Mouse (Mus musculus) fibroblast of lung, adult 2 months (primary cell): ENCODE data around the gene Cntnap1.
"Not testable (repeated sequence)": the region's sequence is repeated elsewhere in the genome, so short reads cannot be mapped to it uniquely, and the experiment has no call there.

Experiments
- DNase-seq: peaks from one replicate; pipeline ENCODE4 v3.0.0-alpha.2; 2011; ENCODE audit warnings: low read depth

Cntnap1 gene

GRCm38 (mm10) chr11:101149178-101150105, 20.9 kb upstream of the Cntnap1 start:
- DNase-seq: peak; percentile 57

GRCm38 (mm10) chr11:101151063-101151462, 19.3 kb upstream of the Cntnap1 start:
- no peak for DNase-seq

- no peak for DNase-seq
These were observed 17.5 kb upstream of the Cntnap1 start for GRCm38 (mm10) chr11:101152825-101153224.

- DNase-seq: no peak
These were observed 15.7 kb upstream of the Cntnap1 start for GRCm38 (mm10) chr11:101154648-101155047.

- DNase-seq: no peak
These were observed 15.2 kb upstream of the Cntnap1 start for GRCm38 (mm10) chr11:101155151-101155550.

- DNase-seq: no peak
These were observed 14.5 kb upstream of the Cntnap1 start, which contains the start of gene Tubg2 for GRCm38 (mm10) chr11:101155728-101156371. Gene Tubg2 (plus strand): TSS chr11:101155907.

- not testable (repeated sequence) for DNase-seq
These were observed 10.2 kb upstream of the Cntnap1 start for GRCm38 (mm10) chr11:101160151-101160550.

GRCm38 (mm10) chr11:101160981-101161505, 9.3 kb upstream of the Cntnap1 start:
- not testable (repeated sequence) for DNase-seq

- no peak for DNase-seq
These were observed 8.8 kb upstream of the Cntnap1 start for GRCm38 (mm10) chr11:101161551-101161950.

- no peak for DNase-seq
These were observed 8.0 kb upstream of the Cntnap1 start for GRCm38 (mm10) chr11:101162301-101162700.

GRCm38 (mm10) chr11:101162772-101163171, 7.6 kb upstream of the Cntnap1 start:
- DNase-seq: peak; percentile 63

GRCm38 (mm10) chr11:101163476-101164350, 6.6 kb upstream of the Cntnap1 start:
- DNase-seq: no peak

GRCm38 (mm10) chr11:101164351-101164665, 6.0 kb upstream of the Cntnap1 start:
- DNase-seq: no peak

GRCm38 (mm10) chr11:101164677-101165580, 5.4 kb upstream of the Cntnap1 start:
- DNase-seq: no peak

- no peak for DNase-seq
These were observed 4.0 kb upstream of the Cntnap1 start for GRCm38 (mm10) chr11:101166357-101166756.

GRCm38 (mm10) chr11:101167211-101167962, 2.9 kb upstream of the Cntnap1 start:
- DNase-seq: no peak

GRCm38 (mm10) chr11:101167963-101168300, 2.4 kb upstream of the Cntnap1 start:
- DNase-seq: no peak

- DNase-seq: no peak
These were observed 1.9 kb upstream of the Cntnap1 start for GRCm38 (mm10) chr11:101168301-101168980.

- DNase-seq: no peak
These were observed 819 bp upstream of the Cntnap1 start for GRCm38 (mm10) chr11:101169301-101170107.
